Mouse (Mus musculus) spleen, embryonic (tissue): Measurements from ENCODE around the gene 2310011J03Rik.

Experiments used
- CTCF ChIA-PET: fragments of 350-600 bp; sonication (Branson Sonifier 250); formaldehyde crosslinking; loops from one replicate; lab custom pipeline; 2022; lab: Charles Lee

The 2310011J03Rik gene

GRCm38 (mm10) chr10:80295618-80296425, 24.5 kb downstream of the 2310011J03Rik start, which contains the start of gene Apc2:
Gene Apc2, plus strand, starts transcription at chr10:80295977.
- CTCF ChIA-PET = no interaction called here

- CTCF ChIA-PET = no interaction called here
Observed at GRCm38 (mm10) chr10:80294788-80295303, 25.5 kb downstream of the 2310011J03Rik start.

- CTCF ChIA-PET = no interaction called here
Observed at GRCm38 (mm10) chr10:80294311-80294710, 26.0 kb downstream of the 2310011J03Rik start.

GRCm38 (mm10) chr10:80293325-80293724, 27.0 kb downstream of the 2310011J03Rik start:
- CTCF ChIA-PET = no interaction called here

GRCm38 (mm10) chr10:80292251-80293146, 27.8 kb downstream of the 2310011J03Rik start, which contains the start of gene Rps15:
Gene Rps15, plus strand, starts transcription at chr10:80292453.
- CTCF ChIA-PET = interaction anchor here (1.2 to 1.5 kb wide), 2 partner anchors 7 to 25 kb away, joined by 3 read pairs; no protein-coding TSS in a partner anchor

- CTCF ChIA-PET = no interaction called here
Observed at GRCm38 (mm10) chr10:80288657-80289056, 31.7 kb downstream of the 2310011J03Rik start.

- CTCF ChIA-PET = interaction anchor here (0.6 kb wide), 1 partner anchor 111 kb away, joined by 3 read pairs; no protein-coding TSS in a partner anchor
Observed at GRCm38 (mm10) chr10:80288097-80288496, 32.2 kb downstream of the 2310011J03Rik start.

GRCm38 (mm10) chr10:80285222-80286070, 34.9 kb downstream of the 2310011J03Rik start:
- CTCF ChIA-PET = interaction anchor here (0.6 to 1.0 kb wide), 2 partner anchors 8 to 12 kb away, joined by 3 to 4 read pairs; no protein-coding TSS in a partner anchor

GRCm38 (mm10) chr10:80282481-80283441, 37.6 kb downstream of the 2310011J03Rik start:
- CTCF ChIA-PET = no interaction called here

GRCm38 (mm10) chr10:80281921-80282371, 38.4 kb downstream of the 2310011J03Rik start:
- CTCF ChIA-PET = no interaction called here

GRCm38 (mm10) chr10:80281304-80281703, 39.0 kb downstream of the 2310011J03Rik start:
- CTCF ChIA-PET = no interaction called here

- CTCF ChIA-PET = no interaction called here
Observed at GRCm38 (mm10) chr10:80279273-80279672, 41.1 kb downstream of the 2310011J03Rik start.

GRCm38 (mm10) chr10:80278390-80278789, 41.9 kb downstream of the 2310011J03Rik start:
- CTCF ChIA-PET = no interaction called here

GRCm38 (mm10) chr10:80276238-80276637, 44.1 kb downstream of the 2310011J03Rik start:
- CTCF ChIA-PET = no interaction called here

GRCm38 (mm10) chr10:80273847-80274246, 46.5 kb downstream of the 2310011J03Rik start:
- CTCF ChIA-PET = interaction anchor here (0.5 to 1.2 kb wide), 2 partner anchors 10 to 11 kb away, joined by 3 to 4 read pairs; no protein-coding TSS in a partner anchor

- CTCF ChIA-PET = no interaction called here
Observed at GRCm38 (mm10) chr10:80271870-80272585, 48.3 kb downstream of the 2310011J03Rik start.

- CTCF ChIA-PET = no interaction called here
Observed at GRCm38 (mm10) chr10:80271186-80271843, 49.0 kb downstream of the 2310011J03Rik start.

- CTCF ChIA-PET = no interaction called here
Observed at GRCm38 (mm10) chr10:80270734-80271181, 49.6 kb downstream of the 2310011J03Rik start.
